Mouse (Mus musculus): ENCODE results near the gene Gm21866.
"Not testable (repeated sequence)": the region's sequence is repeated elsewhere in the genome, so short reads cannot be mapped to it uniquely, and the experiment has no call there.

The Gm21866 gene

DNA sequence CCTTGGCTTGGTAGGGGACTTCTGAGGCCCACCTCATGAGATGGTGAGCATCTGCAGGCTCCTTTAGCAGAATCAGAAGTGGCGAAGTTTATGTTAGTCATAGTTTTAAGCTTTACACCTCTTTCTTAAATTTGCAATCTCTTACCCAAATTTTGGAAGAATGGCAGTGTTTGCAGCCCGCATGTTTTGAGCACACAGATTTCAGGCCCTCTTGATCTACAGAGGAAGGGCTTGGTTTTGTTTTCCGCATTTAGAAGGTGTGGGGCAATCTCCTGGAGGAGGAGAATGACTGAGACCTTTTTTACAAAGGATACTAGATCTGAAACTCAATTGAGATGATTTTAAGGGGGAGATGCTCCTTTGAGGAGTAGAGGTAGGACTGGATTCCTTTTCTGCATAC lies at the start of gene Gm21866:
Gm21866 (minus strand) TSS at position 101 of the 400 bp plus-strand sequence.
- DNase-seq (ENCODE audit: low spot score), result not testable (repeated sequence)

GRCm38 (mm10) chrY:13493726-13494125 lies 28.3 kb upstream of the Gm21866 start, which contains the start of gene Gm20773:
Gene Gm20773 (plus strand): TSS chrY:13494026.
- not testable (repeated sequence) for DNase-seq (ENCODE audit: low spot score)
